9 mouse cellular contexts compared by ENCODE assay signal in the genomic region with DNA sequence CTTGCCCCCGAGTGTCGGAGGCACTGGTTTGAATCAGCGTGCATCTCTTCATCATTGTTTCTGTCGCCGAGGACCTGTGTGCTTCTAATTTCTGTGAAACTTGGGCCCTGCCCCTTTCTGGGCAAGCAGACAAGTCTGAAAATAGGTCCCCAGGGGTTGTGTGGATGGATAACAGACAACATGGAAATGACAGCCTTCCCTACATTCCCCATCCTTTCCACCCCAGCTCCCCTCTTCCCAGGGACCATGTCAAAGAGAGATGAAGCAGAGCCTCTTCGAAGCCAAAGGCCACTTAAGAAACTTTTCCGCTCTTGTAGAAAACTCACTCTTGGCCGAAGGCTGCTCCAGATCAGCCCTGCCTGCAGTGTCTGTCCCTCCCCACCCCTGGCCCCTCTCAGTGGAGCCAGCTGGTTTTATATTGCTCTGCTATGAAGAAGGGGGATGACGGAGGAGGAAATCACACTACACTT.
DNase-seq lines count a peak whose midpoint lies in the region; ATAC-seq lines count a peak whose summit lies in the region.
"Had no signal": no experiment of that assay in that cellular context is flagged by ENCODE, and none has a peak within 500 bp of the region (broad histone marks: within the 10 kb centered on the region; RNA-seq: fewer than 3 reads in every experiment).

No protein-coding gene starts in this region.

- H3K4me1 ChIP-seq in hindbrain, embryonic 15.5 days (replicated peaks), result peaks cover 25% of the 10 kb centered on the region
- H3K4me1 ChIP-seq in liver, embryonic 11.5 days (replicated peaks; ENCODE audit: control insufficient read depth, insufficient read depth, low read length), result 0 out of 2 replicates have a peak, but pooled peaks cover 4% of the 10 kb centered on the region

- ATAC-seq in hindbrain, embryonic 15.5 days (ENCODE audit: low FRiP score, low read depth), result peak; percentile 49; the same call in 1 of the 2 replicates
- ATAC-seq in liver, embryonic 11.5 days (replicated peaks; ENCODE audit: low FRiP score), result no peak
- ATAC-seq in activated CD4-positive, CD25-positive, alpha-beta regulatory T cell, adult 4 months, result no peak

- no peaks in the 10 kb centered on the region for H3K36me3 ChIP-seq in hindbrain, embryonic 15.5 days
- no peaks in the 10 kb centered on the region for H3K36me3 ChIP-seq in liver, embryonic 11.5 days (ENCODE audit: control insufficient read depth, insufficient read depth, low read length)

- no peaks in the 10 kb centered on the region for H3K9me3 ChIP-seq in hindbrain, embryonic 15.5 days
- no peaks in the 10 kb centered on the region for H3K9me3 ChIP-seq in liver, embryonic 11.5 days (ENCODE audit: control insufficient read depth, low read length)

- DNase-seq in MN1 (ENCODE audit: low spot score), result peak; percentile 99
- DNase-seq in adrenal gland, postnatal 14 days, result peak; percentile 62
- DNase-seq in gastrocnemius, postnatal 14 days, result peak; percentile 82
- no peak for DNase-seq in liver, embryonic 11.5 days (ENCODE audit: low spot score)
- DNase-seq in ovary, postnatal 10 days (ENCODE audit: low spot score), result peak; percentile 59
- no peak for DNase-seq in right cerebral cortex, adult 18-20 months

- peak overlapping the region; percentile 78 for H3K27ac ChIP-seq in hindbrain, embryonic 15.5 days (replicated peaks)
- no peak overlapping the region for H3K27ac ChIP-seq in liver, embryonic 11.5 days (ENCODE audit: low read depth, low read length)
- H3K27ac ChIP-seq: liver, embryonic 14.5 days had no signal

- intact Hi-C loops in gastrocnemius, postnatal 14 days (cut with DNase I; ENCODE audit: low total_unique reads), result no loop called here

- H3K27me3 ChIP-seq in hindbrain, embryonic 15.5 days, result no peaks in the 10 kb centered on the region
- H3K27me3 ChIP-seq in liver, embryonic 11.5 days (replicated peaks; ENCODE audit: control insufficient read depth, insufficient read depth, low read length), result no peaks in the 10 kb centered on the region

- H3K4me2 ChIP-seq in hindbrain, embryonic 15.5 days, result peak overlapping the region; percentile 68
- peak overlapping the region; percentile 50 for H3K4me2 ChIP-seq in liver, embryonic 11.5 days

- H3K9ac ChIP-seq in hindbrain, embryonic 15.5 days, result no peak overlapping the region; the same call in 1 of the 2 replicates
- no peak overlapping the region for H3K9ac ChIP-seq in liver, embryonic 11.5 days (ENCODE audit: low read depth, low read length)
- H3K9ac ChIP-seq: liver, embryonic 14.5 days had no signal

- 29% methylated on average over 9 of the region's 9 CpGs for WGBS in hindbrain, embryonic 15.5 days
- WGBS in liver, embryonic 11.5 days, result 59% methylated on average over 9 of the region's 9 CpGs

- peak overlapping the region; percentile 34 for H3K4me3 ChIP-seq in hindbrain, embryonic 15.5 days
- H3K4me3 ChIP-seq in liver, embryonic 11.5 days (ENCODE audit: low read depth, low read length), result no peak overlapping the region

Comparison
In these comparisons a context has a peak if more than half of its experiments do, and no peak if none do; other contexts are left out.
1. DNase-seq: peak in MN1 (single experiment), adrenal gland, postnatal 14 days (single experiment), gastrocnemius, postnatal 14 days (single experiment) and ovary, postnatal 10 days (single experiment); none in liver, embryonic 11.5 days (single experiment) and right cerebral cortex, adult 18-20 months (single experiment).